Mouse (Mus musculus) heart, embryonic 16.5 days (tissue): ENCODE data around the gene Eefsec. TPM values are rescaled to one million over a fixed set of nuclear protein-coding genes. Genes with fewer than 3 reads are reported as not detected.
A peak's percentile ranks its signal among the peaks of the same experiment; 100 is the strongest.

Experiments
- ATAC-seq: fragments of 200-750 bp; cut with Nextera tagmentation; replicated peaks from 2 replicates; pipeline ENCODE4 v1.8.0; 2017; ENCODE audit warnings: moderate number of reproducible peaks; ENCODE audit not compliant: insufficient read depth, low FRiP score; ENCODE audit errors: extremely low read depth
- H3K27ac ChIP-seq: fragments of 300-500 bp; sonication (generic); 2 replicates; pipeline ENCODE4 v1.5.1; 2014; ENCODE audit warnings: mild to moderate bottlenecking, low read length, control low read depth, moderate library complexity
- H3K27me3 ChIP-seq: fragments of 300-500 bp; sonication (generic); 2 replicates; pipeline ENCODE4 v1.6.1; 2014; ENCODE audit warnings: low read length, mixed read lengths; ENCODE audit not compliant: control insufficient read depth, insufficient read depth
- H3K36me3 ChIP-seq: fragments of 300-500 bp; sonication (generic); 2 replicates; pipeline ENCODE4 v1.6.1; 2014; ENCODE audit not compliant: control insufficient read depth, insufficient read depth
- H3K4me1 ChIP-seq: fragments of 300-500 bp; sonication (generic); 2 replicates; pipeline ENCODE4 v1.6.1; 2014; ENCODE audit warnings: low read length, mixed read lengths; ENCODE audit not compliant: control insufficient read depth, insufficient read depth
- H3K4me2 ChIP-seq: fragments of 300-500 bp; sonication (generic); 2 replicates; pipeline ENCODE4 v1.6.1; 2014; ENCODE audit warnings: low read depth, mild to moderate bottlenecking, control low read depth, low read length
- H3K4me3 ChIP-seq: fragments of 300-500 bp; sonication (generic); 2 replicates; pipeline ENCODE4 v1.5.1; 2014; ENCODE audit warnings: mild to moderate bottlenecking, control low read depth, low read length
- H3K9ac ChIP-seq: fragments of 300-500 bp; sonication (generic); 2 replicates; pipeline ENCODE4 v1.6.1; 2014; ENCODE audit warnings: low read length, control low read depth
- H3K9me3 ChIP-seq: fragments of 300-500 bp; sonication (generic); replicated peaks from 2 replicates; pipeline ENCODE4 v1.6.1; 2016; ENCODE audit warnings: low read length; ENCODE audit not compliant: control insufficient read depth
- WGBS: fragments of 180-500 bp; shearing (Covaris S2); extraction: QIAGEN DNeasy Blood & Tissue Kit; methylation state at CpG from one replicate; pipeline ENCODE4 v1.1.7; 2014; 5-methylcytosine and 5-hydroxymethylcytosine counted together
- polyA plus RNA-seq: library from polyadenylated mRNA; unstranded; fragments of >200 nt; fragmentation: Nextera tagmentation; extraction: Ambion mirVana; gene quantifications from 2 replicates; pipeline ENCODE4 v1.2.1, GENCODE M21; 2015

Gene Eefsec
- 17.7 and 19.8 TPM in 2 replicates for polyA plus RNA-seq

DNA sequence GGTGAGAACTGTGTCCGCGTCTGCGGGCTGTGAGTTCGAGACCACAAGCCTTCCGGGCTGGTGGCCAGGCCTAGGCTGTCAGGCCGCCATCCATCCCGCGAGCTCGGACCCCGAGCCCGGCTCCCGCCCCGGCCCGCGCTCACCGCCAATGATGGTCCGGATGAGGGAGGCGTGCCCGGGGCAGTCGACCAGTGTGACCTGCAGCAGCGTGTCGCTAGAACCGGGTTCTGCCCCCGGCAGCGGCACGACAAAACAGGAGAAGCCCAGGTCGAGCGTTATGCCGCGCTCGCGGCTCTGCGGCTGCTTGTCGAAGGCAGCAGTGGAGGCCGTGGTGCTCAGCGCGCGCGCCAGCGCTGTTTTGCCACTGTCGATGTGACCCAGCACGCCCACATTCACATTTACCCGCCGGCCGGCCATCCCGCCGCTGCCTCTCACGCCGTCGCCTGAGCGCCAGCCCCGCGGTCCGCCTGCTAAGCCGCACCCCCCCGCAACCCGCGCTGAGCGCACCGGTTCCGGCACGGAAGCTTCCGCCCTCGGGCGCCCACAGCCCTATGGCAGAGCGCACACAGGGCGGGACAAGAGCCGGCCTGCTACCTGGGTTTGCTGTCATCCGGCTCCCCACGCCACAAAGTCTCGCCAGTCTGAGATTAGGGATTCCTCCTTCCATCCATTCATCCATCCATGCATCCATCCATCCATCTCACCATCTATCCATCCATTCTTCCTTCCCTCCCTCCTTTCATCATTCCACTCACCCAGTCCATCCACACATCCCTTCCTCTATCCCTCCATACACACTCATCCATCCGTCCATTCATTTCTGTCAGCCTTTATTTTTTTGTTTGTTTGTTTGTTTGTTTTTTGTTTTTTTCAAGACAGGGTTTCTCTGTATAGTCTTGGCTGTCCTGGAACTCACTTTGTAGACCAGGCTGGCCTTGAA is at the start of gene Eefsec:
Gene Eefsec (minus strand): TSS at position 477 of the 940 bp plus-strand sequence.
- Histone ChIP-seq H3K4me1 (peaks cover 6% of the 10 kb centered on the region; the same call in 1 of the 2 replicates), H3K36me3 (no peaks in the 10 kb centered on the region), H3K9me3 (no peaks in the 10 kb centered on the region), H3K27ac (no peak within 1 kb of the TSS), H3K4me3 (peak within 1 kb of the TSS; percentile 95), H3K4me2 (peak within 1 kb of the TSS; percentile 92), H3K27me3 (no peaks in the 10 kb centered on the region), H3K9ac (peak within 1 kb of the TSS; percentile 97)
- 1% methylated on average over 72 of the region's 72 CpGs for WGBS
- peak; percentile 68 for ATAC-seq

DNA sequence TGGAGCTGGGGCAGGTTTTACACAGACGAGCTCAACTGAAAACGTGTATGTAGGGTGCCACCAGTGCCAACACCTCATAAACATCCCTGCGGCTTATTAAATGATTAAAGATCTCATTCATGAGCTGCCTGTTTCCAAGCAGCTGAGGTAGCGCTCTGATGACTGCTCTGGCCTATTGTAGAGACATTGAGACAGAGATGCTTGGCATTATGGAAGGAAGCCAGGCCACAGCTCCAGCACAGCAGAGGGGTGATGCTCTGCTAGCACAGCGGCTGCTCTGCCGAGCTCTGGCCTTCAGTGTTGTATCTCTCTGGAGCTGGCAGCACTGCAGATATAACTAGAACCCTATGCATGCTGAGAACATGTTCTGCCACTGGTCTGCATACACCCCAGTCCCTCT is 47.4 kb upstream of the Eefsec start:
- Histone ChIP-seq H3K27me3 (no peaks in the 10 kb centered on the region), H3K9ac (no peak overlapping the region), H3K9me3 (no peaks in the 10 kb centered on the region), H3K4me1 (no peaks in the 10 kb centered on the region), H3K27ac (no peak overlapping the region), H3K4me3 (no peak overlapping the region), H3K36me3 (peaks cover 25% of the 10 kb centered on the region), H3K4me2 (no peak overlapping the region)
- WGBS = 86% methylated on average over 6 of the region's 6 CpGs
- ATAC-seq = no peak

DNA sequence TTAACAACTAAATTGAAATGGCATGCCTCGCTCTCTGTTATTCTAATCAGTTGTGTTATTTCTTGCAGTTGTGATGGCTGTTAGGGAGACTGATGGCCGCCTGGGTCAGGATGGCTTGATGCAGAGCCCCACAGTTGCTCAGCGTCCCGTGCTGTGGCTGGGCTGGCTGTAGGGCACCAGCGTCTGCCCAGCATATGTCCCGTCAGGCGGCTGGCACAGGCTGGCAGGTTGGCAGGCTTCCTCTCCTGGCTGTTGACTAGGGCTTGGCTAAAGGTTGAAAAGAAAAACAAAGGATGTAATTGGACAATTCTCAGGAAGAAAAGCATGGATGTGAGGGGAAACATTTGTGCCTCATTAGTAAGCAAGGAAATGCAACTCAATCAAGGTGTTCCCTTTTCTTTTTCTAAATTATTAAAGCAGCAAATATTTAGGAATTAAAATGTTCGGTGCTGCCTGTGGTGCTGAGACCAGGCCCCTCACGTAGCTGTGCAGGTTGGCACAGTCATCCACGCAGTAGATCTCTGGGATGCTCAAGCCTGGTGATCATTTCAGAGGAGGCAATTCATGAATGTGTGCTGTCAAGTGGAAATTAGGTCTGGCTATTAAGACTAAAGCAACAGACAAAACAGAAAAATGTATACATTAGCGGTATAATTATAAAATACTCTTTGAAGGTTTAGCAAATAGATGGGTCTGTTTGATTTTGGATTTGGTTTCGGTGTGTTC is 44.5 kb upstream of the Eefsec start:
- Histone ChIP-seq H3K27me3 (no peaks in the 10 kb centered on the region), H3K4me3 (no peak overlapping the region), H3K4me1 (no peaks in the 10 kb centered on the region), H3K9me3 (no peaks in the 10 kb centered on the region), H3K36me3 (peaks cover 18% of the 10 kb centered on the region), H3K9ac (no peak overlapping the region), H3K4me2 (no peak overlapping the region), H3K27ac (no peak overlapping the region)
- no peak for ATAC-seq
- 89% methylated on average over 12 of the region's 12 CpGs for WGBS

GRCm38 (mm10) chr6:88489834-88490233 is 43.5 kb upstream of the Eefsec start:
- Histone ChIP-seq H3K9me3 (no peaks in the 10 kb centered on the region), H3K4me3 (no peak overlapping the region), H3K4me2 (no peak overlapping the region), H3K9ac (no peak overlapping the region), H3K27ac (no peak overlapping the region), H3K4me1 (no peaks in the 10 kb centered on the region), H3K27me3 (no peaks in the 10 kb centered on the region), H3K36me3 (peaks cover 21% of the 10 kb centered on the region)
- WGBS = 82% methylated on average over 6 of the region's 6 CpGs
- no peak for ATAC-seq

DNA sequence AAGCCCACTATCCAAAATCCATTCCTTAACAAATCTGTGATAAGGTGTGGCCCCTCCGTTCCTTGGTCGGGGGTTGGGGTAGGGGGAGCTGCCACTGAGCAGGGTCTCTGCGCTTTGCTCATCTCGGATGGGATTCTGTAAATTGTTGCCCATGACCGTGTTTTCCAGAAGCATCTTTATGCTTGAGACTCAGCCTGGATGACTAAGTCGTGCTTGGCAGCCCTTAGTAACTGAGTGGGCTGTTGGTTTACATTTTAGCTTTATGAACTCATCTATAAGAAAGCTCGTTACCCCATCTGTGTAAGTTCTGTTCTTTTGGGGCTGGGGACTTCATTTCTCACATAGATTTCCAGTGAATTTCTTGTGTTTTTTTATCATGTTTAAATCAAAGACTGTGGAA is 42.7 kb upstream of the Eefsec start:
- H3K4me1 ChIP-seq = no peaks in the 10 kb centered on the region; the same call in 1 of the 2 replicates
- 88% methylated on average over 7 of the region's 7 CpGs for WGBS
- H3K27me3 ChIP-seq = no peaks in the 10 kb centered on the region
- no peak overlapping the region for H3K4me2 ChIP-seq
- H3K9ac ChIP-seq = no peak overlapping the region
- H3K4me3 ChIP-seq = no peak overlapping the region
- H3K9me3 ChIP-seq = no peaks in the 10 kb centered on the region
- peaks cover 26% of the 10 kb centered on the region for H3K36me3 ChIP-seq
- ATAC-seq = no peak
- H3K27ac ChIP-seq = no peak overlapping the region

- 0 out of 2 replicates have a peak, but pooled peaks have one; percentile 32 for ATAC-seq
- Histone ChIP-seq H3K36me3 (peaks cover 22% of the 10 kb centered on the region), H3K4me3 (no peak overlapping the region), H3K27ac (no peak overlapping the region), H3K4me1 (peaks cover 12% of the 10 kb centered on the region), H3K9me3 (no peaks in the 10 kb centered on the region), H3K9ac (no peak overlapping the region), H3K4me2 (no peak overlapping the region), H3K27me3 (no peaks in the 10 kb centered on the region)
- 76% methylated on average over 8 of the region's 8 CpGs for whole genome bisulfite sequencing
Observed at GRCm38 (mm10) chr6:88486893-88487292, 40.6 kb upstream of the Eefsec start.

GRCm38 (mm10) chr6:88485378-88485777 is 39.0 kb upstream of the Eefsec start:
- H3K4me3 ChIP-seq = no peak overlapping the region
- no peak overlapping the region for H3K9ac ChIP-seq
- no peak overlapping the region for H3K27ac ChIP-seq
- H3K4me1 ChIP-seq = peaks cover 13% of the 10 kb centered on the region
- H3K4me2 ChIP-seq = no peak overlapping the region
- 88% methylated on average over 6 of the region's 6 CpGs for WGBS
- H3K36me3 ChIP-seq = peaks cover 17% of the 10 kb centered on the region
- no peak for ATAC-seq
- no peaks in the 10 kb centered on the region for H3K9me3 ChIP-seq
- no peaks in the 10 kb centered on the region for H3K27me3 ChIP-seq

- H3K27ac ChIP-seq = no peak overlapping the region
- H3K4me3 ChIP-seq = no peak overlapping the region
- no peaks in the 10 kb centered on the region for H3K9me3 ChIP-seq
- no peak overlapping the region for H3K9ac ChIP-seq
- peaks cover 16% of the 10 kb centered on the region for H3K4me1 ChIP-seq
- no peak for ATAC-seq
- H3K4me2 ChIP-seq = no peak overlapping the region
- H3K36me3 ChIP-seq = peaks cover 26% of the 10 kb centered on the region
- H3K27me3 ChIP-seq = no peaks in the 10 kb centered on the region
Observed at GRCm38 (mm10) chr6:88483913-88484312, 37.6 kb upstream of the Eefsec start.

- Histone ChIP-seq H3K4me3 (no peak overlapping the region), H3K9ac (no peak overlapping the region), H3K27me3 (no peaks in the 10 kb centered on the region), H3K36me3 (peaks cover 28% of the 10 kb centered on the region), H3K27ac (no peak overlapping the region), H3K9me3 (no peaks in the 10 kb centered on the region), H3K4me2 (no peak overlapping the region), H3K4me1 (peaks cover 16% of the 10 kb centered on the region)
- WGBS = 50% methylated on average over 7 of the region's 7 CpGs
- peak; percentile 45; the same call in 1 of the 2 replicates for ATAC-seq
Observed at GRCm38 (mm10) chr6:88483111-88483510, 36.8 kb upstream of the Eefsec start.
